Mouse (Mus musculus): Measurements from ENCODE around the gene Fggy. TPM values are rescaled to one million over a fixed set of nuclear protein-coding genes. Genes with fewer than 3 reads are reported as not detected.

Fggy gene
- polyA plus RNA-seq (2015; fragmentation: Nextera tagmentation; extraction: Ambion mirVana), result 5.3 and 6.6 TPM in 2 replicates

DNA sequence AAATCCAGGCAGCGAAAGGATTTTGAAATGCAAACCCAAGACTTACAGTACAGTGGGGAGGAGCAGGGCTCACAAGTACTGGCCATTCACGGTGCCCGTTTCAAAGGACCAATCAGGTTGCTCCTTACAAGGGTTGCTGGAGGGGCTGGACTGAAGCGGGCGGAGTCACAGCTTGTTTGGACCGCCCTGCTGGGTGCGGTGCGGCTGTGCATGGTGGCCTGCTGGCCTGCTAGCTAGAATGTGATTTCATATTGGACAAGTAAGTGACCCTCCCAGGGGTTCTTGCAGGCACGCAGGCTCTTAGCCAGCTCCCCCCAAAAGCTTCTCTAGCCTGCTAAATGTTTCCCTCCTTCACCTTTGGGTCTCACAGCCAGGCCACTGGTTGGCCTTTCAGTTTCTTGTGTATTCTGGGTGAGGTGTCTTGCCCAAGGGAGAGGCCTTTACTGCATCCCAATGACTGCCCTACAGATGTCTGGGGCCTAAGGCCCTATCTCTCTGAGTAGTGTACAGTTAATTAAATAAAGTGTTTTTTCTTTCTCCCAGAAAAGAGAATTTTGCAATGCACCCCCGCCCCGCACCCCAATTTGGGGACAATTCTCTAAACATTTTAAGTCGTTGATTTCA, at the start of gene Fggy:
Gene Fggy, plus strand, starts transcription at position 175 of the 624 bp plus-strand sequence.
- H3K36me3 ChIP-seq (ENCODE audit: poor library complexity, severe bottlenecking), result no peaks in the 10 kb centered on the region
- 23% methylated on average over 12 of the region's 12 CpGs for WGBS
- ATAC-seq, result peak; percentile 100
- H3K9me3 ChIP-seq (replicated peaks), result no peaks in the 10 kb centered on the region
- peak within 1 kb of the TSS; percentile 79 for H3K27ac ChIP-seq
- peak within 1 kb of the TSS; percentile 39 for H3K4me3 ChIP-seq
- H3K4me2 ChIP-seq, result peak within 1 kb of the TSS; percentile 60
- peak within 1 kb of the TSS; percentile 61 for H3K9ac ChIP-seq
- no peaks in the 10 kb centered on the region for H3K27me3 ChIP-seq
- peaks cover 16% of the 10 kb centered on the region for H3K4me1 ChIP-seq

DNA sequence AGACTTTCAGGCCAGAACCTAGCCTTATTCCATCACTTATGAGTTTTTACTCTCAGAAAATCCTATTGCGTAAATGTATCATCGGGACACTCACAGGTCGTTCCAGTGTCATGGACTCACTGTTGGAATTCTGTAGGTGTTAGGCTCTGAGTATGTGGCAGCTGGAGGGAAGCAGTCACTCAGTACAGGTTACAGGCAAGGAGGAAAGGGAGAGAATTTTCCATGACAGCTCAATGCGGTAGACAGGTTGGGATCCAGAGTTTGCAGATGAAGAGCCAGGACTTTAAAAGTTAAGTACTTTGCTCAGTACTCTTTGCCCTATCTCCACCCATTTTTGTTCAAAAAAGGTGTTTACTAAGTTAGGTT, 49.4 kb upstream of the Fggy start:
- no peak overlapping the region for H3K27ac ChIP-seq
- ATAC-seq, result no peak
- no peaks in the 10 kb centered on the region for H3K36me3 ChIP-seq (ENCODE audit: poor library complexity, severe bottlenecking)
- H3K9ac ChIP-seq, result no peak overlapping the region
- H3K9me3 ChIP-seq (replicated peaks), result no peaks in the 10 kb centered on the region
- H3K4me1 ChIP-seq, result peaks cover 13% of the 10 kb centered on the region
- WGBS, result 91% methylated on average over 4 of the region's 4 CpGs
- H3K27me3 ChIP-seq, result no peaks in the 10 kb centered on the region
- H3K4me3 ChIP-seq, result no peak overlapping the region
- H3K4me2 ChIP-seq, result no peak overlapping the region

DNA sequence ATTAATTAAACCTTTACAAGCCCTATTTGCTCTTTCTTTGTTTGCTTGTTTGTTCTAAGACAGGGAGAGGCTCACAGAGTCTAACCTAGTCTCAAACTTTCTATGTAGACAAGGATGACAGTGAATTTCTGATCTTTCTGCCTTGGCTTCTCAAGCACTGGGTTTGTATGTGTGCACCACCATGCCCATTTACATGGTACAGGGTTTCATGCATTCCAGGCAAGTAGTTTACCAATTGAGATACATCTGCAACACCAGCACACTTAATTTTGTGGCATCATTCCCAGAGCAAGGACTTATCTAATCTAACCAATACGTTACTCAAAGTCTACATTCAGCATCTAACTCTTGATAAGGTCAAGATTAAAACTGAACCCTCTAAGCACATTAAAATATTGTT, 38.9 kb upstream of the Fggy start:
- 91% methylated on average over 1 of the region's 1 CpGs for WGBS
- no peak for ATAC-seq
- Histone ChIP-seq H3K36me3 (ENCODE audit: poor library complexity, severe bottlenecking) (no peaks in the 10 kb centered on the region), H3K4me2 (no peak overlapping the region), H3K4me1 (peaks cover 12% of the 10 kb centered on the region), H3K4me3 (no peak overlapping the region), H3K9ac (no peak overlapping the region), H3K27ac (no peak overlapping the region), H3K9me3 (replicated peaks) (no peaks in the 10 kb centered on the region), H3K27me3 (no peaks in the 10 kb centered on the region)

DNA sequence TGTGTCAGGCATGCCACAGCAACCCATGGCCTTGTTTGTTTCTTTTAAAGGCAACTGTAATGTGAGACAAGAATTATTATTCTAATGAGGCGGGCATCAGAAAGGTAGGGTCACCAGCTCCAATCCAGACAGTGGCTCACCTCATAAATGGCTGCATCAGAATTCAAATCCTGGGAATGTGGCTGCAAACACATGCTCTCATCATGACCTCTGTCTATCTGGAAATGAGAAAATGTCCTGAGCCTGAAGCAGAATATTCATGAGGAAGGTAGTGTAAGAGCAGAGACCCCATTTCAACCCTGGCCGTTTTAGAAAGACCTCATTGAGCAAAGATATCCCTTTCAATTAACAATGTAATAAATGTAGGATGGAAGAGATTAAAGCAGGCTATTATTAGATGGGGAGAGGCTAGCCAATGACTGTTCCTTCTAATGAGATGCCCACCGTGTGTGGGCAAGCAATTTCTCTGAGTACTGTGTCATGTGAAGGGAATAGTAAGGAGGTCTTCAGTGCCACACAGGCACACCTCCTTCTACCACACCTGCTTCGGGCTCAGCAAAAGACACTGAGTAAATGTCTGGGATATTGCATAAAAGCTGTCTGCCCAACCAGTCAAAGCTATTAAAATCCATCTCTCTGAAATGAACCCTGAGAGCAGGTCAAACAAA, 37.2 kb upstream of the Fggy start:
- no peak for ATAC-seq
- H3K27me3 ChIP-seq, result no peaks in the 10 kb centered on the region

DNA sequence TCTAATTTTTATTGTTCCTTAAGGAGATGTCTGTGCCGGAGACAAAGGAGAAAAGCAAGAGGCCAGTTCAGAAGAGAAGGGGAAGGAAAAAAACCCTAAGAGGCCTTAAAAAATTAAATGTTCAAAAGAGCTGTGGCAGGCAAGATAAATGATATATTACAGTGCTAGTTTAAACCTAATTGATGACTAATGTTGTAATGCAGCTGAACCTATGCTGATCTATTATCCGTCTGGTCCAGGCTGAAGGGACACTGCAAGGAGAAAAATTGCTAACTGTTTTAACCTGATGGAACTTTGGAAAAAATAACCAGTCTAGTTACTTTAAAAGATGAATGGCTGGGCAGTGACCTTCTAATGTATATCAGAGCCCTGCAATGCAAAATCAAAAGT, 36.7 kb upstream of the Fggy start:
- ATAC-seq, result no peak
- H3K9ac ChIP-seq, result no peak overlapping the region
- no peaks in the 10 kb centered on the region for H3K36me3 ChIP-seq (ENCODE audit: poor library complexity, severe bottlenecking)
- 60% methylated on average over 2 of the region's 2 CpGs for WGBS
- no peak overlapping the region for H3K4me2 ChIP-seq
- no peaks in the 10 kb centered on the region for H3K9me3 ChIP-seq (replicated peaks)
- H3K4me3 ChIP-seq, result no peak overlapping the region
- peaks cover 12% of the 10 kb centered on the region for H3K4me1 ChIP-seq
- H3K27ac ChIP-seq, result no peak overlapping the region
- no peaks in the 10 kb centered on the region for H3K27me3 ChIP-seq

More for the DNA sequence above, 37.2 kb upstream of the Fggy start:
- Histone ChIP-seq H3K4me2 (no peak overlapping the region), H3K9me3 (replicated peaks) (no peaks in the 10 kb centered on the region), H3K4me3 (no peak overlapping the region), H3K4me1 (peaks cover 12% of the 10 kb centered on the region), H3K27ac (no peak overlapping the region), H3K36me3 (ENCODE audit: poor library complexity, severe bottlenecking) (no peaks in the 10 kb centered on the region), H3K9ac (no peak overlapping the region)
- 36% methylated on average over 4 of the region's 4 CpGs for WGBS

DNA sequence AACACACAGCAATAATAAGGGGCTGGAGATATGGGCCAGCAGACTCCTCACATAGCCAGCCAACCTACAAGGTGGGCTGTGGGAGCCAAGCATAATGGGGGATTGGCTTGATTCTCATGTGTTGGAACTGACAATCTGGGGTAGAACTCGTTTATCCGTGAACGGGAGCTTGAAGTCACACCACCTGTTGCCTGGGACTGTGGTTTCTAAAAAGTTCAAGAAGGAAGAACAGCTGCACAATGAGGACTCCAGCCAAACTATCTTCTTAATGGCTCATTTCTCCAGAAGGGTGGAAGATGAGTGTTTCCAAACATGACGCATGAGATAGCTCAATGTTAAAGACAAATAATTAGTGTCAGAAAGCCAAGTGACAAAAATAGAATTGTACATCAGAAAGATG, 30.7 kb upstream of the Fggy start:
- no peak overlapping the region for H3K27ac ChIP-seq
- no peaks in the 10 kb centered on the region for H3K4me1 ChIP-seq
- no peaks in the 10 kb centered on the region for H3K27me3 ChIP-seq
- no peak overlapping the region for H3K9ac ChIP-seq
- H3K36me3 ChIP-seq (ENCODE audit: poor library complexity, severe bottlenecking), result no peaks in the 10 kb centered on the region
- H3K9me3 ChIP-seq (replicated peaks), result no peaks in the 10 kb centered on the region
- H3K4me2 ChIP-seq, result no peak overlapping the region
- H3K4me3 ChIP-seq, result no peak overlapping the region
- WGBS, result 94% methylated on average over 4 of the region's 4 CpGs
- ATAC-seq, result no peak

DNA sequence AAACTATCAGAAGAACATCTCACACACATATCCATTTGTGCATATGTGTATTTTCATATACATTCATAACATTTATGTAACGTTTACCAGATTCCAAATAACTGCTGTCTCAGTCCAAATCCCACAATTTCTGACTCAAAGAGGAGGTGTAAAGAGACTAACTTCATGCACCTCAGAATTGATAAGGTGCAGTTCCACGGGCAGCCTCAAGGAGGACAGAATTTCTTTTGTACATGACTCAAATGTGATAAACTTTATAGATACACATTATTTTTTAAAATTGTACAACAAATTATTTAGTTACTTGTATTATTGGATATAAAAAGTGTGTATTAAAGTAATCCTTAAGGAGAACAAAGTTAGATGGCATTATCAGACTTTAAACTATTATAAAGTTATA, 26.6 kb upstream of the Fggy start:
- no peak overlapping the region for H3K4me3 ChIP-seq
- H3K27me3 ChIP-seq, result no peaks in the 10 kb centered on the region
- no peaks in the 10 kb centered on the region for H3K9me3 ChIP-seq (replicated peaks)
- H3K27ac ChIP-seq, result no peak overlapping the region
- H3K9ac ChIP-seq, result no peak overlapping the region
- H3K4me2 ChIP-seq, result no peak overlapping the region
- no peak for ATAC-seq
- H3K36me3 ChIP-seq (ENCODE audit: poor library complexity, severe bottlenecking), result no peaks in the 10 kb centered on the region
- no peaks in the 10 kb centered on the region for H3K4me1 ChIP-seq
- WGBS, result 68% methylated on average over 2 of the region's 2 CpGs

DNA sequence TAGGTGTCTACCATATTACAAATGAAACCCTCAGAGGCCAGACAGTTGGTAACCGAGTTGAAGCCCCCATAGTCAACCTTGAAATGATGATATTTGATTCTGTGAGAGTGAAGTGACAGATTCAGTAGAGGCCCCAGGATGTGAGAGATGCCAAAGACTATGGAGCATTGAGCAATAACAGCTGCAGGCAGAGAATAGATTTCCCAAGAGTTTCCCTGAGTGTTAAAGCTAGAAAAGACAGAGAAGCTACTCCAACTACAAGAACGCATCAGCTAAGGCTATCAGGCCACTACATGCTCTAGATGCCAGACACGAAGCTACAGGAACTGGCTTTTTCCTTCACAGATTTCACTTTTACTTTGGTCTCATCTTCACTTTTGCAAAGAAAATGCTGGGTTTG, 23.4 kb upstream of the Fggy start:
- Histone ChIP-seq H3K9ac (no peak overlapping the region), H3K4me2 (no peak overlapping the region), H3K27ac (no peak overlapping the region), H3K27me3 (no peaks in the 10 kb centered on the region), H3K9me3 (replicated peaks) (no peaks in the 10 kb centered on the region), H3K4me3 (no peak overlapping the region), H3K36me3 (ENCODE audit: poor library complexity, severe bottlenecking) (no peaks in the 10 kb centered on the region), H3K4me1 (no peaks in the 10 kb centered on the region)
- ATAC-seq, result no peak
- WGBS, result 93% methylated on average over 3 of the region's 3 CpGs

DNA sequence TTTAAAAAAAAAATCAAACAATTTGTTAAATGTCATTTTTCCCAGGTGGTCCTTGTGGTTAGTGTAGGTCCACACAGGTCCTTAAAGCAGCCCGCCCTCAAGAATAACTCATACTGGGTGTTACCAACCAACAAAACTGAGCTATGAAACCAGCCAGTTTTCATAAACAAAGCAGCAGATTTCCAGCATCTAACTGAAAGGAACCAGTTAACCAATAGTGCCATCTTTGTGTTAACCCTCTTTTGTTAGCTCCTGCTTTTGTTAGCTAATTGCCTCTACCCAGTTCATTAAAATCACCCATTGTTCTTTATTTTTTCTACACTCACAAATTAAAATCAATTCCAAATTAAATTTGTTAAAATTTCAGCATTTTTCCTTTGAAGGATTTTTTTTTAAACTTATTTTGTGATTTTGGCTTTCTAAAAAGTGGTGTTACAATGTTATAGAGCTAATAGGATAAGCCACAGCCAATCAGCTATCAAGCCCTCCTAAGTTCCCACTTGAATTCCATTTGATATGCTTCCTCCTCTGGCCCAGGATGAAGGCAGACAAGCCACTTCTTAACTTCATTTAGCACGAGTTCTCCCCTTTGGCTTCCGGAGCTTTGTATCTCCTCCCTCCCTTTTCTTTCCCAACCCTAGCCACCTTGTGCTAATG, 15.8 kb upstream of the Fggy start:
- peak; percentile 38; the same call in 1 of the 2 replicates for ATAC-seq
- H3K9me3 ChIP-seq (replicated peaks), result no peaks in the 10 kb centered on the region
- no peak overlapping the region for H3K4me3 ChIP-seq
- H3K4me1 ChIP-seq, result peaks cover 9% of the 10 kb centered on the region
- no peak overlapping the region for H3K4me2 ChIP-seq
- WGBS, result 8% methylated on average over 3 of the region's 3 CpGs
- H3K27me3 ChIP-seq, result no peaks in the 10 kb centered on the region
- no peak overlapping the region for H3K9ac ChIP-seq
- H3K36me3 ChIP-seq (ENCODE audit: poor library complexity, severe bottlenecking), result no peaks in the 10 kb centered on the region
- H3K27ac ChIP-seq, result no peak overlapping the region

DNA sequence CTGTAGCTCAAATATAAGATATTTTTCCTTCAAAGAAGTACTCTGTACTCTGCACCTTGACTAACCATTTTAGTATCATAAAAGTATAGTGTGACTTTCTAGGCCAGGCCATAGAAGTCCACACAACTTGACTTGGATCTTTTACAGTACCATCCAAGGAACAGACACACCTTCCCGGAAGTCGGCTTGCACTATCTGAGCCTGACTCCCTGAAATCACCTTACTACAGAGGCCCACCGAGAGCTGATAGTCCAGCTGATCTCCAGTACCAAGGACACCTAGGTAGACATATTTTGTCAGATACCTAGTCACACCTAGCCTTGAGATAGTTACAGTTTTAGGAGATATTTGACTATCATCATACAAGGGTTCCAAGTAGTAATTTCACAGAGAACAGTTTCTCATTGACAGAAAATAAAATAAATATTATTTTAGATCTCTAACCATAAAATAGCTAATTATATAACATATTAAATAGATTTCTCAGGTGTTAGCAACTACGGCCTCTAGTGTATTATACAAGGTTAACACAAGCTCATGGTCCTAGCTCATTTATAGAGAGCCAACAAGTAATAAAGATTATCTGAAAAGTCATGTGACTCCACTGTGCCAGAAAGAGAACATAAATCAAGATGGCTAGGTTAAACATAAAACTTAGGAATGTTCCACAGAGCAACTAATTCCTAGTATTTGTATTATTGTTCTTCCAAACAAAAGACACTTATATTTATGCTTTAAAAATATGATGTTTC, 15.1 kb upstream of the Fggy start:
- Histone ChIP-seq H3K27me3 (no peaks in the 10 kb centered on the region), H3K36me3 (ENCODE audit: poor library complexity, severe bottlenecking) (no peaks in the 10 kb centered on the region), H3K4me1 (peaks cover 9% of the 10 kb centered on the region), H3K4me3 (no peak overlapping the region), H3K9me3 (replicated peaks) (no peaks in the 10 kb centered on the region), H3K27ac (no peak overlapping the region), H3K4me2 (no peak overlapping the region), H3K9ac (no peak overlapping the region)
- peak; percentile 8; the same call in 1 of the 2 replicates for ATAC-seq
- 94% methylated on average over 4 of the region's 4 CpGs for WGBS

DNA sequence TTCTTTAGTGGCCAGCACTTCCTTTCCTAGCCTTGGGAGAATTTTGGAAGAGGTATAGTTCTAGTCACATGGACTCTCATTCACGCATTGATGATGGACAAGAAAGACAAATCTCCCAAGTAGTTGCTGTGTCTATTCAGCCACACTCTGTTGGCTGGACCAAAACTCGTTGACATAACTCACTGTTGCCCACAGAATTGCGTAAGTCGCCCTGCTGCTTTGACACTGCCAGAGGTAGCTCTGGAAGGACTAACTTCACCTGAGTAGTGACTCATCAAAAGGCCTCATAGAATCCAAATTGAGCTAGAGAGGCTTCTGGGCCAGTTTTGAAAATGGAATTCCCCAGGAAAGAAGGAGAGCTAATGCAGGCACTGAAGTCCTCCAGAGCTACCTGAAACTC, 13.8 kb upstream of the Fggy start:
- Histone ChIP-seq H3K27me3 (no peaks in the 10 kb centered on the region), H3K9ac (no peak overlapping the region), H3K4me2 (no peak overlapping the region), H3K27ac (no peak overlapping the region), H3K36me3 (ENCODE audit: poor library complexity, severe bottlenecking) (no peaks in the 10 kb centered on the region), H3K4me1 (peaks cover 9% of the 10 kb centered on the region), H3K9me3 (replicated peaks) (no peaks in the 10 kb centered on the region), H3K4me3 (no peak overlapping the region)
- ATAC-seq, result no peak
- 89% methylated on average over 4 of the region's 4 CpGs for WGBS
